ENCODE assay signal across 14 mouse cellular contexts in genomic region chr5:3482474-3482873, GRCm38 (mm10).
"Had no signal": no experiment of that assay in that cellular context is flagged by ENCODE, and none has a peak within 500 bp of the region (broad histone marks: within the 10 kb centered on the region; RNA-seq: fewer than 3 reads in every experiment).

No protein-coding gene starts in this region.

- H3K4me1 ChIP-seq: midbrain, embryonic 13.5 days; midbrain, embryonic 15.5 days; neural tube, embryonic 12.5 days; stomach, embryonic 15.5 days had no signal

- H3K9me3 ChIP-seq: midbrain, embryonic 13.5 days; midbrain, embryonic 15.5 days; neural tube, embryonic 12.5 days; stomach, embryonic 15.5 days had no signal

- H3K36me3 ChIP-seq: midbrain, embryonic 13.5 days; midbrain, embryonic 15.5 days; neural tube, embryonic 12.5 days had no signal

- H3K4me2 ChIP-seq: lung, embryonic 14.5 days; midbrain, embryonic 11.5 days; midbrain, embryonic 13.5 days; midbrain, embryonic 15.5 days; neural tube, embryonic 12.5 days; stomach, embryonic 15.5 days had no signal

- H3K27ac ChIP-seq: midbrain, embryonic 13.5 days; midbrain, embryonic 15.5 days; neural tube, embryonic 12.5 days; stomach, embryonic 15.5 days; stomach, postnatal 0 days had no signal

- DNase-seq: lung, adult 18-20 months; lung, embryonic 14.5 days; lung, postnatal 10 days; lung, postnatal 4 days; right cerebral cortex, postnatal 14 days; thymus, adult 2 months; thymus, postnatal 25 days; thymus, postnatal 4 days had no signal

- H3K9ac ChIP-seq: lung, embryonic 14.5 days; midbrain, embryonic 13.5 days; midbrain, embryonic 15.5 days; neural tube, embryonic 12.5 days; stomach, embryonic 15.5 days had no signal

- ATAC-seq: midbrain, embryonic 13.5 days; midbrain, embryonic 15.5 days had no signal

- H3K27me3 ChIP-seq: midbrain, embryonic 13.5 days; midbrain, embryonic 15.5 days; neural tube, embryonic 12.5 days; stomach, embryonic 15.5 days had no signal

- H3K4me3 ChIP-seq: midbrain, embryonic 13.5 days; midbrain, embryonic 15.5 days; neural tube, embryonic 12.5 days; stomach, embryonic 15.5 days had no signal
